Mouse (Mus musculus) CH12.LX (cell line): ENCODE measurements around the gene Rsph6a.

Experiments used
- CTCF ChIP-seq, 2 experiments: IDR thresholded peaks in 1 of 2; conservative IDR thresholded peaks in 1 of 2; 2 replicates each; pipeline ENCODE4 v1.5.1; 2011 to 2012; ENCODE audit warnings: low read depth in 2 of 2, low read length in 2 of 2, improper control_type of control experiment in 1 of 2, inconsistent platforms in 1 of 2, mild to moderate bottlenecking in 1 of 2, moderate library complexity in 1 of 2
- EP300 ChIP-seq: IDR thresholded peaks from 2 replicates; pipeline ENCODE4 v1.6.1; 2011; ENCODE audit warnings: low read length, improper control_type of control experiment
- SIN3A ChIP-seq: IDR thresholded peaks from 2 replicates; pipeline ENCODE4 v1.6.1; 2012; ENCODE audit warnings: low read length, improper control_type of control experiment, inconsistent platforms
- TBP ChIP-seq: conservative IDR thresholded peaks from 2 replicates; pipeline ENCODE4 v1.6.1; 2011; ENCODE audit warnings: low read depth, low read length, improper control_type of control experiment

DNA sequence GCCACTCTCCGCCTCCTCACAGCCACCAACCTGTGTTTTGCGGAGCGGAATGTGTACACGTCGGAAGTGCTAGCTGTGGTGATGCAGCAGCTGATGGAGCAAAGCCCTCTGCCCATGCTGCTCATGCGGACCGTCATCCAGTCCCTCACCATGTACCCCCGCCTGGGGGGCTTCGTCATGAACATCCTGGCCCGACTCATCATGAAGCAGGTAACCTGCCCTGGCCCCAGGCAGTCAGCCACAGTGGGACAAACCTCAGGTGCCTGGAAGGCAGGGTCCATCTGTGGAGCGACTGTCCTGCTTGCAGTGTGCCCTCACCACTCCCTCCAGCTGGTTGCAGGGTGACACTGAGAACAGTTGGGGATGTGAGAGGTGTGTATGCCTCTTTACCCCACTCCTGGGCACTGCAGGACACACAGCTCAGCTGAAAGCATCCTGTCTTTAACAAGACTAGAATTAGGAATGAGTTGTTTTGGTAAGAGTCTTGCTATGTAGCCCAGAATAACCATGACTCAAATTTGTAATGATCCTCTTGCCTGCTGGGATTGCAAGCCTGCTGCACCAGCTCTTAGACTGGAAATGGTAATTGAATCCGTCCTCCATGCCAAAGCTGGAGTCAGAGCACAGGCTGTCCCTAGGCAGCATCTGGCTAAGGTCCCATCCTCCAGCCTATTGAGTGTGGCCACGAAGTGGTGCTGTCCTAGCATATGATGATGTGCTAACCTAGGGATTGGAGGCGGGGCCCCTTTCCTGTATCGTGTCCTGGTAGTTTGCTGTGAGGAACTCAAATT, 1.9 kb upstream of the Rsph6a start:
- TF ChIP-seq CTCF (conservative IDR thresholded peaks at IDR 0.05 in 1 of 2, IDR thresholded peaks at IDR 0.05 in 1 of 2; ENCODE audit: low read depth in 2 of 2, low read length in 2 of 2) (no peak), SIN3A (no peak), EP300 (no peak), TBP (no peak)
